Mouse (Mus musculus) neural tube, embryonic 12.5 days (tissue): ENCODE measurements at regions not wholly inside any gene's neighbourhood (a gene's known extent, or its start where the extent isn't known, plus 50 kb on each side); places are given as distances from the start of the nearest gene placed in this dataset.
"Not testable (repeated sequence)": the region's sequence is repeated elsewhere in the genome, so short reads cannot be mapped to it uniquely, and the experiment has no call there.

Experiments used
- ATAC-seq: fragments of 200-750 bp; cut with Nextera tagmentation; 2 replicates; pipeline ENCODE4 v1.8.0; 2017; ENCODE audit warnings: low read depth, mild to moderate bottlenecking, moderate TSS enrichment, moderate library complexity; ENCODE audit not compliant: low FRiP score
- H3K27ac ChIP-seq: fragments of 300-500 bp; sonication (generic); 2 replicates; pipeline ENCODE4 v1.5.1; 2016
- H3K27me3 ChIP-seq: fragments of 300-500 bp; sonication (generic); replicated peaks from 2 replicates; pipeline ENCODE4 v1.6.1; 2016; ENCODE audit warnings: mild to moderate bottlenecking
- H3K36me3 ChIP-seq: fragments of 300-500 bp; sonication (generic); 2 replicates; pipeline ENCODE4 v1.6.1; 2016; ENCODE audit warnings: mild to moderate bottlenecking
- H3K4me1 ChIP-seq: fragments of 300-500 bp; sonication (generic); 2 replicates; pipeline ENCODE4 v1.6.1; 2016
- H3K4me2 ChIP-seq: fragments of 300-500 bp; sonication (generic); replicated peaks from 2 replicates; pipeline ENCODE4 v1.6.1; 2016; ENCODE audit warnings: mild to moderate bottlenecking
- H3K4me3 ChIP-seq: fragments of 300-500 bp; sonication (generic); 2 replicates; pipeline ENCODE4 v1.5.1; 2016
- H3K9ac ChIP-seq: fragments of 300-500 bp; sonication (generic); 2 replicates; pipeline ENCODE4 v1.6.1; 2016; ENCODE audit warnings: mild to moderate bottlenecking
- H3K9me3 ChIP-seq: fragments of 300-500 bp; sonication (generic); 2 replicates; pipeline ENCODE4 v1.6.1; 2016; ENCODE audit warnings: mild to moderate bottlenecking
- WGBS: fragments of 180-500 bp; shearing (Covaris S2); methylation state at CpG from one replicate; pipeline ENCODE4 v1.1.7; 2016; 5-methylcytosine and 5-hydroxymethylcytosine counted together

- H3K9ac ChIP-seq, result no peak overlapping the region
- no peaks in the 10 kb centered on the region for H3K4me1 ChIP-seq
- H3K27ac ChIP-seq, result no peak overlapping the region
- H3K36me3 ChIP-seq, result no peaks in the 10 kb centered on the region
- no peak overlapping the region for H3K4me2 ChIP-seq
- ATAC-seq, result no peak
- peaks cover 63% of the 10 kb centered on the region for H3K9me3 ChIP-seq
- no peaks in the 10 kb centered on the region for H3K27me3 ChIP-seq
- no peak overlapping the region for H3K4me3 ChIP-seq
- 81% methylated on average over 6 of the region's 6 CpGs for WGBS
These were observed 91.4 kb downstream of the Gm21738 start for GRCm38 (mm10) chr14:19327321-19327720.

DNA sequence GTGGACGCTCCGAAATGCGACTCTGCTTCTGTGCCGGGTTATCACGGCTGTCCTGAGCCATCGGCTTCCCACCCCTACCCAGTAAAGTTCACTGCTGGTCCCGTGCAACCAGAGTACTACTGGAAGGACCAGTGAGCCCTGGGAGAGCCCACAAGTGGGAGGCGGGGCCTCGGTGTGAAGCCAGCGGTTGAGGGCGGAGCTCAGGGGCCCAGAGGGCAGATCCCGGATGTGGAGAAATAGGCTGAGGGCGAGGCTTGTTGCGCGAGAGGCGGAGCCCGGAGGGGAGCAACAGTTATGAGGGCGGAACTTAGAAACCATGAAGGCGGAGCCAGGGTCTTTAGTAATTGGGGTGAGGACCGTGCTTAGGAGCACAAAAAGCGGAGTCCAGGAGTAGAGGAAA, 107.1 kb downstream of the Gm21738 start:
- WGBS, result 73% methylated on average over 21 of the region's 21 CpGs
- H3K27ac ChIP-seq, result no peak overlapping the region
- peaks cover 22% of the 10 kb centered on the region for H3K9me3 ChIP-seq

GRCm38 (mm10) chr14:19302859-19303258, 115.9 kb downstream of the Gm21738 start:
- H3K4me3 ChIP-seq, H3K27me3 ChIP-seq, H3K9ac ChIP-seq, H3K4me1 ChIP-seq, H3K4me2 ChIP-seq, H3K36me3 ChIP-seq, ATAC-seq, H3K27ac ChIP-seq: not testable (repeated sequence)
- 65% methylated on average over 4 of the region's 4 CpGs for WGBS
- H3K9me3 ChIP-seq, result peaks cover 10% of the 10 kb centered on the region; the same call in 1 of the 2 replicates

More for the DNA sequence above, 107.1 kb downstream of the Gm21738 start:
- Histone ChIP-seq H3K9ac (no peak overlapping the region), H3K4me1 (no peaks in the 10 kb centered on the region), H3K27me3 (no peaks in the 10 kb centered on the region), H3K36me3 (no peaks in the 10 kb centered on the region), H3K4me3 (no peak overlapping the region), H3K4me2 (no peak overlapping the region)
- ATAC-seq, result no peak

DNA sequence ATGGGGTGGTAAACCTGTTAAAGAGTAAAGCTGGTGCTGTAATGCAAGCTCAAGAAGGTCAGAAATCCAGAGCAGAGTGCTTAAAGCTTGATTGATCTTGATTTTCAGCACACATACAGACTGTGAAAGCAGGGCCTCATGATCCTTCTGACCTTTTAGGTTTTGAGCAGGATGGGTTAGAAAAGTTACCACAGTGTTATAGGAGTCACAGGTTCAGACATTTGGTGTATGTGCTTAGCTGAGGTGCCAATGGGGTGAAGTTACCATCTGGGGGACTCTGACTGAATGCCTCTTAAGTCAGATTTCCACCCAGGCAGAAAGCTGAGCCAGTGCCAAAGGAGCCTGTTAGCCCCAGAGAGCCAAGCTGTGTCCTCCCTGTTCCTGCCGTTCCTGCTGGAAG, 139.6 kb downstream of the Gm21738 start:
- no peak overlapping the region for H3K9ac ChIP-seq
- no peaks in the 10 kb centered on the region for H3K36me3 ChIP-seq
- no peak overlapping the region for H3K27ac ChIP-seq
- WGBS, result 95% methylated on average over 1 of the region's 1 CpGs
- peaks cover 33% of the 10 kb centered on the region for H3K9me3 ChIP-seq
- no peak overlapping the region for H3K4me2 ChIP-seq
- no peaks in the 10 kb centered on the region for H3K4me1 ChIP-seq
- no peak for ATAC-seq
- H3K27me3 ChIP-seq, result no peaks in the 10 kb centered on the region
- no peak overlapping the region for H3K4me3 ChIP-seq

- H3K27me3 ChIP-seq, result no peaks in the 10 kb centered on the region
- ATAC-seq, result 0 out of 2 replicates have a peak, but pooled peaks have one; percentile 37
- no peak overlapping the region for H3K4me3 ChIP-seq
- H3K4me2 ChIP-seq, result no peak overlapping the region
- H3K9ac ChIP-seq, result no peak overlapping the region
- no peaks in the 10 kb centered on the region for H3K36me3 ChIP-seq
- no peaks in the 10 kb centered on the region for H3K4me1 ChIP-seq
- WGBS, result 64% methylated on average over 4 of the region's 4 CpGs
- peaks cover 42% of the 10 kb centered on the region for H3K9me3 ChIP-seq
- H3K27ac ChIP-seq, result no peak overlapping the region
These were observed 140.8 kb downstream of the Gm21738 start for GRCm38 (mm10) chr14:19277777-19278385.
